Mouse (Mus musculus) heart, adult 2 months (tissue): ENCODE data around the gene Pla2g16.

Source experiments
- CTCF ChIP-seq: fragments of 200-600 bp; IDR thresholded peaks from 2 replicates; pipeline ENCODE4 v1.8.1; 2022; ENCODE audit warnings: antibody characterized with exemption, mild to moderate bottlenecking, moderate library complexity
- POLR2A ChIP-seq: fragments of 200-500 bp; IDR thresholded peaks from 2 replicates; pipeline ENCODE4 v1.6.1; 2011; ENCODE audit warnings: mild to moderate bottlenecking, low read depth, low read length, control low read depth; ENCODE audit not compliant: insufficient read depth

DNA sequence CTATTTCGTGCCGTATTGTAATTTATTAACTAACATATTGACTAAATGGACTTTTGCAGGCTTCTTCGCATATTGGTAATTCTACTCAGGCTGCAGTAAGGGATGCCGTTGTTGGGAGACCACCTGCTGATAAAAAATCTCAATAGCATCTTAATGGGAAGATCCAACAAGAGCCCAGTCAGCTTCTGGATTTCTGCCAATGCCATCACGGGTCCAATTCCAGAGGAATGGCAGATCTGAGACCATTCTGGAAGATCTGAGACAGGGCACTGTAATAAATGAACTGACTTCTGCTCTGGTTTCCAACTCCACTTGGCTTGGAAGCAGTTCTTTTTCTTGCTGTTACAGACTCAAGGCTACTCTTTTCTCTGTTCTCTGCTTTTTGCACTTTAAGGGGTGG lies 23.4 kb upstream of the Pla2g16 start:
- TF ChIP-seq CTCF (no peak), POLR2A (no peak)
